Mouse (Mus musculus) kidney, adult 2 months (tissue): ENCODE results near the gene Apopt1. TPM values are rescaled to one million over a fixed set of nuclear protein-coding genes. Genes with fewer than 3 reads are reported as not detected.
A peak's percentile ranks its signal among the peaks of the same experiment; 100 is the strongest.

Experiments
- DNase-seq: peaks from one replicate; pipeline ENCODE4 v3.0.0; 2021
- H3K27ac ChIP-seq: fragments of 200-500 bp; 2 replicates; pipeline ENCODE4 v1.5.1; 2012; ENCODE audit warnings: low read depth, low read length, control low read depth, inconsistent platforms; ENCODE audit not compliant: insufficient read depth
- H3K27me3 ChIP-seq: fragments of 200-500 bp; replicated peaks from 2 replicates; pipeline ENCODE4 v1.6.1; 2012; ENCODE audit warnings: mild to moderate bottlenecking, moderate library complexity, low read length, inconsistent platforms; ENCODE audit not compliant: control insufficient read depth, insufficient read depth
- H3K36me3 ChIP-seq: fragments of 200-500 bp; 2 replicates; pipeline ENCODE4 v1.6.1; 2012; ENCODE audit warnings: mild to moderate bottlenecking, moderate library complexity, low read length, inconsistent platforms; ENCODE audit not compliant: control insufficient read depth, insufficient read depth
- H3K4me1 ChIP-seq: fragments of 200-500 bp; 2 replicates; pipeline ENCODE4 v1.6.1; 2011; ENCODE audit warnings: low read length; ENCODE audit not compliant: control insufficient read depth, insufficient read depth
- H3K4me3 ChIP-seq: fragments of 200-500 bp; 2 replicates; pipeline ENCODE4 v1.5.1; 2011; ENCODE audit warnings: mild to moderate bottlenecking, low read depth, low read length, control low read depth; ENCODE audit not compliant: insufficient read depth
- CTCF ChIP-seq: fragments of 200-500 bp; conservative IDR thresholded peaks from 2 replicates; pipeline ENCODE4 v1.5.1; 2011; ENCODE audit warnings: low read depth, mild to moderate bottlenecking, control low read depth, low read length, moderate library complexity, mixed read lengths; ENCODE audit not compliant: insufficient read depth, insufficient read length
- POLR2A ChIP-seq: fragments of 200-500 bp; IDR thresholded peaks from one replicate; pipeline ENCODE4 v1.6.1; 2011; ENCODE audit warnings: low read depth, low read length, control low read depth
- WGBS: fragments of 180-500 bp; shearing (Covaris S2); methylation state at CpG from one replicate; pipeline ENCODE4 v1.1.7; 2018; 5-methylcytosine and 5-hydroxymethylcytosine counted together
- polyA plus RNA-seq: library from polyadenylated mRNA; depleted of rRNA; stranded (reverse); fragments of >200 nt; gene quantifications from 2 replicates; pipeline ENCODE4 v1.2.3, GENCODE M21; 2012

Apopt1 gene
- polyA plus RNA-seq, 1 experiment, result 68.4 TPM

DNA sequence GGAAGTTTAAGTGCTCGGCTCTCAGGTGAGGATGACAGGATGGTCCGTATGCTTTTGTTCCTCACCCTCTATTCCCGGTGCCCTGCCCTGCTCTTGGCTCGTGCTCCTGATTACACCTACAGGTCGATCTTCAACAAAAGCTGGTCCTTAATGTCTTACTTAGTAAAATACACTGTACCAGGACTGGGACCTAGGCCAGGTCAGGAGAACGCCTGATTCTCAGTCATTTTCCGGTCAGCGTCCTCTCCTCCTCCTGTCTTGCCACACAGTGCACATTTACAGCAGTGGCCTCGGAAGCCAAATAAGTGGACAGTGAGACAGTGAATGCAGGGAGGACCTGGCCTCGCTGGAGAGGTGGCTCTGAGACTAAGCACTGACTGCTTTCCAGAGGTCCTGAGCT lies 57.6 kb downstream of the Apopt1 start:
- DNase-seq, result peak; percentile 75
- H3K27me3 ChIP-seq, result no peaks in the 10 kb centered on the region
- H3K4me1 ChIP-seq, result peaks cover 22% of the 10 kb centered on the region; the same call in 1 of the 2 replicates
- TF ChIP-seq CTCF (no peak), POLR2A (no peak)
- no peak overlapping the region for H3K4me3 ChIP-seq
- WGBS, result 57% methylated on average over 10 of the region's 10 CpGs
- 0 out of 2 replicates have a peak overlapping the region, but pooled peaks have one; percentile 17 for H3K27ac ChIP-seq
- H3K36me3 ChIP-seq, result peaks cover 3% of the 10 kb centered on the region; the same call in 1 of the 2 replicates

DNA sequence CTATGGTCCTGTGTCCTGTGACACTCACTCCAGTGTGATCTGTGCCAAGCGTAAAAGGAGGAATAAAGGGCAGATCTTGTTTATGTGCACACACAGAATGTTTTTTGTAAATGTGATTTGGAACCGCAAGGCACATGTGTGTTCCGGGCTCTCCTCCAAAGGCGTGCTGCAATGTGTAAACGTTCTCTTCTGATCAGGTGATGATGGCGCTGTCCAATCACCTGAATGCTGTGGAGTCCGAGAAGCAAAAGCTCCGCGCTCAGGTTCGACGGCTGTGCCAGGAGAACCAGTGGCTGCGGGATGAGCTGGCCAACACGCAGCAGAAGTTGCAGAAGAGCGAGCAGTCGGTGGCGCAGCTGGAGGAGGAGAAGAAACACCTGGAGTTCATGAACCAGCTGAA lies 61.1 kb downstream of the Apopt1 start:
- Histone ChIP-seq H3K36me3 (peaks cover 3% of the 10 kb centered on the region; the same call in 1 of the 2 replicates), H3K27ac (no peak overlapping the region), H3K4me3 (no peak overlapping the region), H3K4me1 (peaks cover 8% of the 10 kb centered on the region; the same call in 1 of the 2 replicates), H3K27me3 (no peaks in the 10 kb centered on the region)
- TF ChIP-seq CTCF (no peak), POLR2A (no peak)
- no peak for DNase-seq
- 78% methylated on average over 16 of the region's 16 CpGs for WGBS

DNA sequence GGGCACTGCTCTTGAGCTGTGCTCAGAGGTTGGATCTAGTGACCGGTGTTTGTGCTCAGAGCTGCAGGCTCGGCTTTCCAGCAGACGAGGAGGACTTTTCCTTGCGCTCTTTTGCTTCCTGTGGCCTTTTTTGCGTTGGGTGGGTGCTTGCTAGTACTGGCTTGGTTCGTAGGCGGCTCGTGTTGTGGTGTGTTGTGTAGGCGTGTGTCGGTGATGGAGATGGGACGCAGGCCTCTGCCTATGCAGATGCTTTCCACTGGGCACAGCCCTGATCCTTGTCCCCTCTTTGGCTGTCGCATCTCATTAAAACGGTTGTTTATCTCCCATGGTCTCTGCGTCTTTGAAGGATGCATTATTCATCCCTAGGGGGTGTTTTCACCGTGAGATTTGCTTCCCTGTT lies 61.8 kb downstream of the Apopt1 start:
- H3K27ac ChIP-seq, result no peak overlapping the region
- H3K36me3 ChIP-seq, result peaks cover 3% of the 10 kb centered on the region; the same call in 1 of the 2 replicates
- TF ChIP-seq POLR2A, result no peak
- no peak for TF ChIP-seq CTCF
- H3K4me1 ChIP-seq, result peaks cover 8% of the 10 kb centered on the region; the same call in 1 of the 2 replicates
- 80% methylated on average over 15 of the region's 15 CpGs for WGBS
- no peak overlapping the region for H3K4me3 ChIP-seq
- no peak for DNase-seq
- H3K27me3 ChIP-seq, result no peaks in the 10 kb centered on the region

DNA sequence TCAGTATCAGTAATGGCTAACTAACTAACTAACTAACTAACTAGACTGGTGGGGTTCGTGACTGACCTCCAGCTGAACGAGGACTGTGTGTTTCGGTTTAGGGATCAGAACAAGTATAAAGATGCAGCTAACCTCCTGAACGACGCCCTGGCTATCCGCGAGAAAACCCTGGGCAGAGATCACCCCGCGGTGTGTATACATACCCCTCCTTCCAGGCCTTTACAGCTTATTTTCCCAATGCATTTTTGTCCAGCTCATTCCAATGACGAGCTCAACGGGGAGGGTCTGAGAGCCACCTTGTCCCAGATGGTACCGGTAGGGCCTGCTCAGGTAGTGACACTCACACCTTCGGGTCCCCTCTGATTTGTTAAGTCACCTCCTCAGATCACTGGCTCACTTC lies 64.9 kb downstream of the Apopt1 start:
- Histone ChIP-seq H3K27ac (no peak overlapping the region), H3K4me1 (no peaks in the 10 kb centered on the region), H3K36me3 (peaks cover 3% of the 10 kb centered on the region; the same call in 1 of the 2 replicates), H3K4me3 (no peak overlapping the region), H3K27me3 (no peaks in the 10 kb centered on the region)
- WGBS, result 71% methylated on average over 13 of the region's 13 CpGs
- TF ChIP-seq POLR2A (no peak), CTCF (no peak)
- DNase-seq, result no peak

DNA sequence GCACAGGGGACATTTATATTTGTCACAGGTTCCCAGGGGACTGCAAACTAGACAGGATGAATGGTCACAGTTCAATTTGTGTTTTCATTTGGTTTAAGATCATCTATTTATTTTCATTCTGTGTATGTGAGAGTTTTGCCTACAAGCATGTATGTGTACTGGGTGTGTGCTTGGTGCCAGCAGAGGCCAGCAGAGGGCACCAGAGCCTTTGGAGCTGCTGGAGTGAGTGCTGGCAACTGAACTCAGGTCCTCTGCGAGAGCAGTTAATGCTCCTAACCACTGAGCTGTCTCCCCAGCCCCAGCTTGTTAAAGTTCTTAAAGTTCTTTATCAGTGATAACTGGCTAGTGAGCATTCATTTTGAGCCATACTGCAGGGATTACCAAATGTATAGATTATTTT lies 66.5 kb downstream of the Apopt1 start:
- no peaks in the 10 kb centered on the region; the same call in 1 of the 2 replicates for H3K36me3 ChIP-seq
- 91% methylated on average over 1 of the region's 1 CpGs for WGBS
- H3K27ac ChIP-seq, result no peak overlapping the region
- DNase-seq, result no peak
- H3K4me1 ChIP-seq, result no peaks in the 10 kb centered on the region
- no peaks in the 10 kb centered on the region for H3K27me3 ChIP-seq
- TF ChIP-seq CTCF, result peak; percentile 46
- no peak for TF ChIP-seq POLR2A
- no peak overlapping the region for H3K4me3 ChIP-seq

DNA sequence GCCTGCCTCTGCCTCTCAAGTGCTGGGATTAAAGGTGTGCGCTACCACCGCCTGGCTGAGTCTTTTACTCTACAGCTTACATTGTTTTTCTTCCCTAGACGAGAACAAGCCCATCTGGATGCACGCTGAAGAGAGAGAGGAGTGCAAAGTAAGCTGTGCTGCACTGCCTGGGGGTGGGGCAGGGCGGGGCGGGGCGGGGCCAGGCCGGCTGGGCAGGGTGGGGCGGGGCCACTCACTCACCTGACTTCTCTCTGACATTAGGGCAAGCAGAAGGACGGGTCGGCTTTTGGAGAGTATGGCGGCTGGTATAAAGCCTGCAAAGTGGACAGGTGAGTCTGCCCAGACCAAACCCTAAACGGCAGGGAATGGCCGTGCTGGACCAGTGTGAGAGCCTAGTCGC lies 72.1 kb downstream of the Apopt1 start:
- no peak for DNase-seq
- 67% methylated on average over 15 of the region's 15 CpGs for WGBS

DNA sequence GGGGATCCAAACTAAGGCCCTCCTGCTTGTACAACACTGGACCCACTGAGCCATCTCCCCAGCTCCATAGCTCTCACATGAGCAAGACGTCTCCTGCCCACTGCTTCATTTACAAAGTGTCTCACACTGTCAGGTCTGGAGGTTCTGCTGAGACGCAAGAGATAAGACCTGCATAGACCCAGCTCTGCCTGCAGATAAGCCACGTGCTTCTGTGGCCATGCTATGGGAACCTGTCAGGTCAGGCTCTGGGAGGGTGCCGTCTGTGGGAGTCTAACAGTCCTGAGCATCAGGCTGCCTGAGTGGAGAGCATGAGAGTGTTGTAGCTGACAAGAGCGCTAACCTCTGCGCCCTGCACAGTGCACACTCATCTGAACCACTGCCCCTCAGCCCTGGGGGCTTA lies 74.0 kb downstream of the Apopt1 start:
- H3K4me3 ChIP-seq, result no peak overlapping the region
- 97% methylated on average over 6 of the region's 6 CpGs for WGBS

More for the DNA sequence above, 72.1 kb downstream of the Apopt1 start:
- peaks cover 11% of the 10 kb centered on the region; the same call in 1 of the 2 replicates for H3K4me1 ChIP-seq
- TF ChIP-seq CTCF (no peak), POLR2A (no peak)
- H3K36me3 ChIP-seq, result no peaks in the 10 kb centered on the region; the same call in 1 of the 2 replicates
- no peak overlapping the region for H3K4me3 ChIP-seq
- no peaks in the 10 kb centered on the region for H3K27me3 ChIP-seq
- H3K27ac ChIP-seq, result no peak overlapping the region

More for the DNA sequence above, 74.0 kb downstream of the Apopt1 start:
- TF ChIP-seq CTCF, result no peak
- TF ChIP-seq POLR2A, result no peak
- peaks cover 21% of the 10 kb centered on the region; the same call in 1 of the 2 replicates for H3K4me1 ChIP-seq
- no peaks in the 10 kb centered on the region; the same call in 1 of the 2 replicates for H3K36me3 ChIP-seq
- no peak for DNase-seq
- H3K27me3 ChIP-seq, result no peaks in the 10 kb centered on the region
- H3K27ac ChIP-seq, result no peak overlapping the region
